Mouse (Mus musculus) cerebellum, adult 11-12 months (tissue): ENCODE measurements around the gene Gm2237.
"Not testable (repeated sequence)": the region's sequence is repeated elsewhere in the genome, so short reads cannot be mapped to it uniquely, and the experiment has no call there.

ENCODE experiments used
- DNase-seq: peaks from one replicate; pipeline ENCODE4 v3.0.0; 2022

Gene Gm2237

DNA sequence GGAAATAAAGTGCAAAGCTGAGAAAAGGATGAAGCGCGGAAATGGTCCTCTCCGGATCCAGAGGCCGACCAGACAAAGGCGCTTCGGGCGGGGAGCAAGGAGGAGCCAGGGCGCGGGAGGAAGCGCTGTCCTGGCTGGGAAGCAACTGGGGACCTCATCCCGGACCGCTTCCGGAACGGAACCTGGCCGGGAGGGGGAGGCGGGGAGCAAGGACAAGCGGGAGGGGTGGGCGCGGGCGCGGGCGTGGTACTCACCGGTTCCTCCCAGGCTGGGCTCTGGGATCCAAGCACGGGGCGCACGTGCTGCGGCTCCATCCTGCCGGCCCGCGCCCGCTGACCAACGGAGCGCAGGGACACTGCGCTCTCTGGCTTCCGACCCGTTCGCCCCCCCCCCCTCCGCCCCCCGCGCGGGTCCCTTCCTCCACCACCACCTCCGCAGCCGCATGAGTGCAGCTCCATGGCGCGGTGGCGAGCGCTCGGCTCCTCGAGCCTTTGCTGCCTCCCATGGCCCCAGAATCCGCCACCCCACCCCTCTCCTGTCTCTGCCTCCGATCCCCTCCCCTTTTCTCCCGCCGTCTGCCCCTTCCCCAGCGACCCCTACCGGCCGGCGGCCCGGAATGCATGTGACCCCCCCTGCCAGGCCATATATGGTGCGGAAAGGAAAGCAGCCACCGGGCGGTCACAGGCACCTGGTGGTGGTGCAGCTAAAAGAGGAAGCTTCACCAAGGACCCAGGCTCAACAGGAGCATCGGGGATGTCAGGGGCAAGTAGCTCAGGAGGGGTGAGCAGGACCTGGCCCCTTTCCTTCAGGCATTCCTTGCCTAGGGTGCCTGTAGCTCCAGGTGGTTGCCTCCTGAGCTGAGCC, at the start of gene Gm2237:
Gm2237 (minus strand) TSS at position 332 of the 864 bp plus-strand sequence.
- not testable (repeated sequence) for DNase-seq

DNA sequence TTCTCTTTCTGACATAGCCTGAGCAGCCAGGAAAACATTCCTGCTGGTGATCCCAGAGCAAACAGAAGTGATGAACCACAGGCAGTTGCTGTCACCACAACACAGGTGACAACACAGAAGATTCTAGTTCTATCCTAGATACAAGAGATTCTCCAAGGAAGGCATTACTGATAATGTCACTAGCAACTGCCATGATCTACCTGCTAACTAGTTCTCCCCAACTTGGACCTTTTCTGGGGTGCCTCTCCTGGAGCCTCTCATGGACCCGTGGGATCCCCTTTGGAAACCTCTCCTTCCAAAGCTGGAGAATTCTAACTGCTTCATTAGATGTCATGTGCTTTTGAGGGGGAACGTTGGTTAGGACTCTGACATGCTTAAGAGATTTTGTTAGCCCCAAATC, 17.5 kb upstream of the Gm2237 start, which contains the start of gene Gm5458:
Gm5458 (minus strand) TSS at position 101 of the 400 bp plus-strand sequence.
- not testable (repeated sequence) for DNase-seq

DNA sequence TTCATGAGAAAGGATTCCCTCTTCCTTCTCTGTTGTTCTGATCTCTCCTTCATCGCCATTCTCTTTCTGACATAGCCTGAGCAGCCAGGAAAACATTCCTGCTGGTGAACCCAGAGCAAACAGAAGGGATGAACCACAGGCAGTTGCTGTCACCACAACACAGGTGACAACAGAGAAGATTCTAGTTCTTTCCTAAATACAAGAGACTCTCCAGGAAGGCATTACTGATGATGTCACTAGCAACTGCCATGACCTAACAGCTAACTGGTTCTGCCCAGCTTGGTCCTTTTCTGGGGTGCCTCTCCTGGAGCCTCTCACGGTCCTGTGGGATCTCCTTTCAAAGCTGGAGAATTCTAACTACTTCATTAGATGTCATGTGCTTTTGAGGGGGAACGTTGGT, 35.1 kb downstream of the Gm2237 start, which contains the start of gene Gm2244:
Gm2244 (minus strand) TSS at position 101 of the 400 bp plus-strand sequence.
- not testable (repeated sequence) for DNase-seq
